Mouse (Mus musculus) liver, postnatal 0 days (tissue): ENCODE data around the gene Mobp.

ENCODE experiments used
- CTCF ChIP-seq: sonication (generic); IDR thresholded peaks from 2 replicates; pipeline ENCODE4 v1.5.1; 2016; ENCODE audit warnings: antibody characterized with exemption, low read depth
- EP300 ChIP-seq: IDR thresholded peaks from 2 replicates; pipeline ENCODE4 v1.6.1; 2016; ENCODE audit warnings: antibody characterized with exemption, low read depth, mild to moderate bottlenecking

DNA sequence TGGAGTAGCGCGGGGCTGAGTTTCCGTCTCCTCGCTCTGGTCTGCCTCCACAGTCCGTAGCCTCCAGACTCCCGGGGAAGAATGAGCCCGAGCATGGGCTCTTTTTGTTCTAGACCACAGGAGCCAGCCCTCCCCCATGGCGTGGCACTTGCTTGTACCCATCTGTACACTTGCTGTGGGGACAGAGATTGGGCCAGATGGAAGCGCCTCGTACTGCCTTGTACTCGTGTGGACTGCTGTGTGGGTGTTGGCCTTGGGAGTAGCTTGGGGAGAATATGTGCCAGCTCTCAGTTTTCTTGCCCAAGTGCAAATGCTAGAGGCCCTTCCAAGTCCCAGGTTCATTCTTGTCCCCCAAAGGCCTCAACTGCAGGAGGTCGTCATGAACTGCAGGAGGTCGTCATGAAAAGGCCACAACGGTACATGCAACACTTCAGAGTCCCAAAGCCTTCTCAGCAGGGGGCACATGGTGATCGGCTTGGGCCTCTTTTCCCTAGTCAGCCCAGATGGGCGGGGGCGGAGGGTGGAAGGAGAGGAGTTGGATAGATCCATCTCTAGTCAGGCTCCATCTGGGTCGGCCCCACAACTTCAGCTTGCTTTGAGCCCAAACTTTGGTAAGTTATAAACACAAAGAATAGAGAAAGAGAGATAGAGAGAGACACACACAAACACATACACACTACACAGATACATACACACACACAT lies 25.1 kb downstream of the Mobp start:
- TF ChIP-seq CTCF (no peak), EP300 (no peak)
